Mouse (Mus musculus) hindbrain, embryonic 10.5 days (tissue): ENCODE data around the gene Prkar2a. TPM values are rescaled to one million over a fixed set of nuclear protein-coding genes. Genes with fewer than 3 reads are reported as not detected.
"Not testable (repeated sequence)": the region's sequence is repeated elsewhere in the genome, so short reads cannot be mapped to it uniquely, and the experiment has no call there.

Experiments
- DNase-seq: peaks from one replicate; pipeline ENCODE4 v3.0.0-alpha.2; 2017; ENCODE audit warnings: low spot score
- H3K27ac ChIP-seq: fragments of 300-500 bp; sonication (generic); 2 replicates; pipeline ENCODE4 v1.5.1; 2016; ENCODE audit warnings: mild to moderate bottlenecking, moderate library complexity
- H3K27me3 ChIP-seq: fragments of 300-500 bp; sonication (generic); 2 replicates; pipeline ENCODE4 v1.6.1; 2016; ENCODE audit warnings: mild to moderate bottlenecking; ENCODE audit not compliant: poor library complexity, insufficient read depth, severe bottlenecking
- H3K36me3 ChIP-seq: fragments of 300-500 bp; sonication (generic); 2 replicates; pipeline ENCODE4 v1.6.1; 2016; ENCODE audit warnings: mild to moderate bottlenecking, moderate library complexity
- H3K4me1 ChIP-seq: fragments of 300-500 bp; sonication (generic); replicated peaks from 2 replicates; pipeline ENCODE4 v1.6.1; 2016; ENCODE audit warnings: mild to moderate bottlenecking
- H3K4me3 ChIP-seq: fragments of 300-500 bp; sonication (generic); 2 replicates; pipeline ENCODE4 v1.5.1; 2016; ENCODE audit warnings: mild to moderate bottlenecking, moderate library complexity
- H3K9me3 ChIP-seq: fragments of 300-500 bp; sonication (generic); 2 replicates; pipeline ENCODE4 v1.6.1; 2016; ENCODE audit warnings: mild to moderate bottlenecking, moderate library complexity
- WGBS: fragments of 180-500 bp; shearing (Covaris S2); methylation state at CpG from one replicate; pipeline ENCODE4 v1.1.7; 2016; 5-methylcytosine and 5-hydroxymethylcytosine counted together
- polyA plus RNA-seq: library from polyadenylated mRNA; unstranded; fragments of >200 nt; fragmentation: Nextera tagmentation; extraction: Ambion mirVana; gene quantifications from 2 replicates; pipeline ENCODE4 v1.2.1, GENCODE M21; 2016

Gene Prkar2a
- polyA plus RNA-seq, result 34.2 and 35.0 TPM in 2 replicates

DNA sequence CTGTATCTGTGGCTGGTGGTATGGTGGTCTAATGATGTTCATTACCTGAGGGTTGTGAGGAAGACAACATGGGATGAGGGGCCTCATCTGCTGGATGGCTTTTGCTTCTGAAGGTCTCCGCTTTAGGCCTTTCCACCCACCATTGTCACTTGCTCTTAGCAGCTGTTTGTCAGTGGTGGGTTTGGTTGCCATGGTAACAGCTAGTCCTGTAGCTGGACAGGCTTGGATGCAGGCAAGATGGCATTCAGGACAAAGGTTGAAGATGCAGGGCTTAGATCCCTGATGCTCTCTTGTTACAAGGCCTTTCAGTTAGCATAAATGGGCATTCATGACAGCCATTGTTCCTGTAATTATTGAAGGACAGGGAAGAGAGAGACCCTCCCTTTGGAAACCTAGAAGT is at the start of gene Prkar2a:
Gene Prkar2a (plus strand): TSS at position 209 of the 400 bp plus-strand sequence.
- H3K27ac ChIP-seq, result peak within 1 kb of the TSS; percentile 64
- H3K9me3 ChIP-seq, result no peaks in the 10 kb centered on the region
- H3K4me1 ChIP-seq, result peaks cover 70% of the 10 kb centered on the region
- DNase-seq, result peak; percentile 69
- peaks cover 10% of the 10 kb centered on the region; the same call in 1 of the 2 replicates for H3K36me3 ChIP-seq
- H3K27me3 ChIP-seq, result peaks cover 32% of the 10 kb centered on the region
- H3K4me3 ChIP-seq, result no peak within 1 kb of the TSS
- 24% methylated on average over 1 of the region's 1 CpGs for WGBS

DNA sequence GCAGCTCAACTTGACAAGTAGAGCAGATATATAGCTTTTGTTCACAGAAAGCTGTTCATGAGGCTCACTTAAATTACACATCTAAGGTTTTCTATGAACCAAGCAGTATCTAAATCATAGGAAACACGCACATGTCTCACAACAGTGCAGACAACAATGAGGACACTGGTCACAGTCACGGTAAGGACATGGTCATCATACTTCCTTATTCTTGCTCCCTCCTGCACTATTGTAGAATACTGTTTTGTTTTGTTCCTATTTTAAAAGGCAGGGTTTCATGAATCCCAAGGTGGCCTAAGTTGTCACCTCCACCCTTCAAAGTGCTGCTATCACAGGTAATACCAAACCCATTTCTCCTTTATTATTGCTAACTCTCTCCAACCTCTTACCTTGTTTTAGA is 49.3 kb upstream of the Prkar2a start:
- H3K36me3 ChIP-seq, result peaks cover 76% of the 10 kb centered on the region
- no peak overlapping the region for H3K4me3 ChIP-seq
- no peak overlapping the region for H3K27ac ChIP-seq
- no peaks in the 10 kb centered on the region for H3K4me1 ChIP-seq
- 94% methylated on average over 2 of the region's 2 CpGs for WGBS
- no peaks in the 10 kb centered on the region for H3K9me3 ChIP-seq
- no peaks in the 10 kb centered on the region for H3K27me3 ChIP-seq
- DNase-seq, result no peak

DNA sequence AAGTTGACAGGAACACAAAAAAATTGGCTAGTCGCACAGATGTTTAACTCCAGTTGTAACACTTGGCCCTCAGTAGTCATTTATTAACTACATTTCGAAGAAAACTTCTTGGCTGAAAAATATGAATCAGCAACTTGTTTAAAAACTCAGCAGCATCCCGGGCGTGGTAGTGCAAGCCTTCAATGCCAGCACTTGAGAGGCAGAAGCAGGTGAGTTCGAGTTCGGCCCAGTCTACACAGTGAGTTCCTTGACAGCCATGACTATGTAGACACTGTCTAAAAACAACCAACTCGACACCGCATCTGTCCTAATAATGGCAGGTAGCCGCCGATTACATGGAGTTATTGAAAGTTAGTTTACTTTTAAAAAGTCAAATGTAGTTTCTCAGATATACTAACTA is 40.9 kb upstream of the Prkar2a start:
- Histone ChIP-seq H3K27me3 (no peaks in the 10 kb centered on the region), H3K36me3 (peaks cover 15% of the 10 kb centered on the region), H3K27ac (peak overlapping the region; percentile 91), H3K4me1 (peaks cover 21% of the 10 kb centered on the region), H3K9me3 (no peaks in the 10 kb centered on the region), H3K4me3 (peak overlapping the region; percentile 98)
- no peak for DNase-seq
- 53% methylated on average over 10 of the region's 10 CpGs for WGBS

DNA sequence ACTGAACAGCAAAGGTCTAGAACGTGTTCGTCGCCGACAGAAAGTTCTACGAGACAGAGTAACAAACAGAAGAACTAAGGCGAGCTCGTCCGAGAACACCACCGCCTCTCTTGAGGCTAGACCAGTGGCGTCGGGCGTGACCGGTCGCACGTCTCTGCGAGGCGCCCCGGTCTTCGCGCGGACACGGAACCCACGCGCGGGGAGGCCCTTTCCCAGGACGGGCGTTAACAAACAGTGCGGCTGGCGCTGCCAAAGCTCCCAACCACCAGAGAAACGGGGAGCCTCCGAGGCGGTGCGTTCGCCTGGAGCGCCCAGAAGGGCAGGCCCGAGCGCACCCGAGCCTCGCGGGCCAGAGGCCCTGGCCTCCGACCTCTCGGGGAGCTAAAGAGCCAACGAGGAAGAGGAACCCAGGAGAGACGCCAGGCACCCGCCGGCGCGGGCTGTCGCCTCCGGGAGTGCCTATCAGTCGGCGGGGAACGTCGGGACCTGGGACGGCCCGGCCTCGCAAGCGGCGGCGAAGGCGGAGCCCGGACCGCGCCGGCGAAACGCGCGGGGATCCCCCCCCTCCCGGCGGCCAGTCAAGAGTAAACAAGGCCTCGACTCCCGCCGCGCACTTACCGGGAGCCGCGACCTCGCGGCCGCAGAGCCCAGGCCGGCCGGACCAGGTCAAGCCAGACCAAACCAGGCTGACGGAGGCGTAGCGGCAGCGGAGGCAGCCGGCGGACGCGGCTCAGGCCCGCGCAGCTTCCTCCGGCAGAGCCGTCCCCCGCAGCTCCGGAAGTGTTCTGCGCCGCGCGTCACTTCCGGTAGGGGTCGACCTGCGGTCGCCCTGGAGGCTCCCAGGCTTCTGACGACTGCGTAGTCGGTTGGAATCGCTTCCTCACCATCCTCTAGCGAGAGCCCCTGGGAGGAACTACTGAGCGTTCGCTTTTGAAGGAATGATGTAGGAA is 40.2 kb upstream of the Prkar2a start, which contains the start of gene Arih2:
Gene Arih2 (minus strand): TSS at position 776 of the 950 bp plus-strand sequence.
- H3K4me3 ChIP-seq, result peak within 1 kb of the TSS; percentile 98
- WGBS, result under 1% methylated on average over 111 of the region's 112 CpGs
- H3K9me3 ChIP-seq, result no peaks in the 10 kb centered on the region
- H3K36me3 ChIP-seq, result peaks cover 11% of the 10 kb centered on the region
- peaks cover 21% of the 10 kb centered on the region for H3K4me1 ChIP-seq
- DNase-seq, result peak; percentile 92
- peak within 1 kb of the TSS; percentile 91 for H3K27ac ChIP-seq
- no peaks in the 10 kb centered on the region for H3K27me3 ChIP-seq

DNA sequence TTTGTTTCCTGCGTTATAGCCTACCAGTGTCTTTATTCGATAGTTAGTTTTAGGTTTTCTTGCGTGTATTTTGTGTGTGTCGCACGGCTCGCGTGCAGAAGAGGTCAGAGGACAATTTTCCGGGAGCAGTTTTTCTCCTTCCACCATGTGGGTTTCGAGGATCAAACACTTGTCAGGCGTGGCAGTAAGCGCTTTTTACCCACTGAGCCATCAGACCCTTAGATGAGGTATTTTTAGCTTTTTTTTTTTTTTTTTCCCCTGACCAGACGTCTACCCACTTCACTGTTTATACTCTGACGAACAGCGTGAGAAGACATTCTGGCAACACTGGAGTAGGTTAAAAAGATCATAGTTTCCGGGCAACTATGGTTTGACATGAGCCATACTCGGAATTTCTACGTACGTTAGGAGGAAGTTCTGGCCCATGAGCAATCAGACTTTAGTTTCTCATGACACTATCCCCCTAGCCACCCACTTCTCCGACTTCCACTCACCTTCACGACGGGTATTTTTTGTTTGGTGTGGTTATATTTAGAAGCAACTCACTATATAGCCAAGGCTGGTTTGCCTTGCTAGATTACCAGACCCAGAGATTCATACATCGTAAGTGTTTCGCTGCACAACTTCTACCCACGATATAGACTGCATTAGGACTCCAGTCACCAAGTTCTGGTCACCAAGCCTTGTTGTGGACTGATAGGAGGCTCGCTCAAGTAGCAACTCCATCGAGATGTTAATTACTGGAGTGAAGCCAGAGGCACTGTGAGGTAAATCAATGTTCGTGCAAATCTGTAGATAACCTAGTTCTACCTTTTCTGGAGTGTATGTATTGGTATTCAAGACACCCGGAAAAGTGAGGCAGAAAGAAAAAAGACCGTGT is 39.3 kb upstream of the Prkar2a start:
- no peaks in the 10 kb centered on the region for H3K27me3 ChIP-seq
- H3K4me3 ChIP-seq, result peak overlapping the region; percentile 98
- H3K9me3 ChIP-seq, result no peaks in the 10 kb centered on the region
- H3K4me1 ChIP-seq, result peaks cover 21% of the 10 kb centered on the region
- peaks cover 5% of the 10 kb centered on the region for H3K36me3 ChIP-seq
- 34% methylated on average over 29 of the region's 29 CpGs for WGBS
- H3K27ac ChIP-seq, result peak overlapping the region; percentile 91
- no peak for DNase-seq

DNA sequence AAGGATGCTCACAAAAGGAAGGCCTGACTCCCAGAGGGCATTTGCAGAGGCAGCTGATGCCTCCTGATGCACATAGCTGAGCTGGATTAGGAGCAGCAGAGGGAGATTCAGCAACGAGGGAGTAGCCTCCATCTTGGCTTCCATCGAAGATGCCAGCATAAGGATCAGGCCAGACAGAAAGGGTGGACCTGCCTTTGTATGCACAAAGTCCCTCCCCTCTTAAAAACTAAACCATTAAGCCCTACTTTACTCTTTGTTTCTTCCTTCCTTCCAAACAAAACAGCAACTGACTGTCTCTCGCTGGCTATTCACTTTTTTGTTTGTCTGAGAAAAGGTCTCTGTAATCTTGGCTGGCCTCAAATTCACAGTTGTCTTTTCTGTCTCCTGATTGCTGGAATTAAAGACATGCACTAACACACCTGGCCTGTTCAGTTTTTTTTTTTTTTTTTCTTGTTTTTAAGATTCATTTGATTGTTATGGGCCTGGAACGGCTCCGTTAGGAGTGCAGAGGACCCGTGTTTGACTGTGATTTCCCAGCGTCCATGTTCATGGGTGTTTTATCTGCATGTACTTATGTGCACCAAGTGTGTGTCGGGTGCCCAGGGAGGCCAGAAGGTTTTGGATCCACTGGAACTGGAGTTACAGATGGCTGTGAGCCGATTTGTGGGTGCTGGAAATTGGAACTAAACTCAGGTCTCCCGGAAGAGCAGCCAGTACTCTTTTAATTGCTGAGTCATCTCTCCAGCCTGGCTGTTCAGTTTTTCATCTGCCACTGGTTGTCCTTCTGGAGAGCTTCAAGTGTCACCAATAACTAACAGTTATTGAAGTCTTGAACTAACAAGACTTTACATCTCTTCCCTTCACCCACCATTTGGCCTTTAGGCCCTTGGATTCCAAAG is 34.3 kb upstream of the Prkar2a start:
- DNase-seq, result no peak
- no peaks in the 10 kb centered on the region for H3K27me3 ChIP-seq
- no peaks in the 10 kb centered on the region for H3K9me3 ChIP-seq
- H3K4me3 ChIP-seq, result no peak overlapping the region
- H3K4me1 ChIP-seq, result peaks cover 4% of the 10 kb centered on the region
- H3K36me3 ChIP-seq, result no peaks in the 10 kb centered on the region
- H3K27ac ChIP-seq, result no peak overlapping the region
- WGBS, result 87% methylated on average over 10 of the region's 10 CpGs

DNA sequence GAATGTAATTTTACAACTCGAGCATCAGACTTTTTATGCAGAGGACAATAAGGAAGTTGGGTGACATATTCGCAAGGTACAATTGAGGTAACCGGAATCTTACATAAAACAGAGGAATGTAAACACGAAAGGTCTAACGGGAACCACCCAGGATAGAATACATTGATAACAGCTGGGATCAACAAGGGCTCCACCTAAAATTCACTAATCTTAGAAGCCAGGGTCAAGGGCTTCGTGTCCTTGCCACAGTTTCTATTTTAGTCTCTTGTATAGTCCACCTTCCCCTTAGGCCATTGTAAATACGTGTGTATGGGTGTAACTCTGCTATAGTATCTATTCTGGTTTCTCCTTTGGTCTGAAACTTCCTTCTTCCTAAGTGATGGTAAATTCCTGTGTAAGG is 33.2 kb upstream of the Prkar2a start:
- not testable (repeated sequence) for DNase-seq, H3K4me3 ChIP-seq, H3K9me3 ChIP-seq, H3K4me1 ChIP-seq, H3K27ac ChIP-seq, H3K36me3 ChIP-seq, H3K27me3 ChIP-seq
- 84% methylated on average over 7 of the region's 7 CpGs for WGBS

DNA sequence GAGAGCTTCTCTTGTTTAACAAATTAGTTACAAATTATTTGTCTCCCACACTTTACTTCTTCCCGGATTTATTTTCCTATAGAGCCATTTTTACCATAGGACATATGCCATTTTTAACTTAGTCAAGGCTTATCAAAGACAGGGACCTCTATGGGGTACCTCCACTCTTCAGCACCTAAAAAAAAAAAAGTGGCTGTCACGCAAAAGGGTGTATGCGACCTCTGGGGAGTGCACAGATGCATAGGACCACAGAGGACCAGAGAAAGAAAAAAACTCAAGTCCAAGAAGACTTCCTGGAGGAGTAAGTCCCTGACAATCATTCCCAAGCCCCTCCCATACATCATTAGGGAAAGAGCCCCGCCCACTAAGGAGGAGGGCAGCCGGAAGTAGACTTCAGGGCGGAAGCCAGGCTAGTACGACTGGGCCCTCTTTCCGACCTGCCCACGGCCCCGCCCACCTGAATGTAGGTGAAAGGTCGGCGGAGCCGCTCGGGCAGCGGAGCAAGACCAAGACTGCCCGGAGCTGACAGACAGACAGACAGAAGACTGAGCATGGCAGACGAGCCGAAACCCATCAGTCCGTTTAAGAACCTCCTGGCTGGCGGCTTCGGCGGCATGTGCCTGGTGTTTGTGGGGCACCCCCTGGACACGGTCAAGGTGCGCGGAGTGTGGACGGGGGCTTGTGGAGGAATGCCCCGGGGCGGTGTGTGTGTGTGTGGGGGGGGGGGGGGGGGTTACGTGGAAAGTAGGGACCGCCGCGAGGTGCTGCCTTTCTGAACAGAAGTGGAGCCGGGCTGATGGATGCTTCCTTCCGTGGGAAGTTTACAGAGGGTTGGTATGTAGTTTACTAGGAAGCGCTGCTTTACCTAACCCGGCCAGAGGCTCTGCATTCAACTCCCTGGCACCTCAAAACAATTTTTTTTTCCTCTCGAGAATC is 27.2 kb upstream of the Prkar2a start, which contains the start of gene Slc25a20:
Gene Slc25a20 (plus strand): TSS at position 412 of the 936 bp plus-strand sequence.
- peak within 1 kb of the TSS; percentile 76 for H3K27ac ChIP-seq
- no peaks in the 10 kb centered on the region for H3K36me3 ChIP-seq
- no peaks in the 10 kb centered on the region for H3K9me3 ChIP-seq
- DNase-seq, result peak; percentile 81
- H3K4me3 ChIP-seq, result peak within 1 kb of the TSS; percentile 61
- no peaks in the 10 kb centered on the region for H3K27me3 ChIP-seq
- peaks cover 12% of the 10 kb centered on the region for H3K4me1 ChIP-seq
- WGBS, result 3% methylated on average over 36 of the region's 37 CpGs

DNA sequence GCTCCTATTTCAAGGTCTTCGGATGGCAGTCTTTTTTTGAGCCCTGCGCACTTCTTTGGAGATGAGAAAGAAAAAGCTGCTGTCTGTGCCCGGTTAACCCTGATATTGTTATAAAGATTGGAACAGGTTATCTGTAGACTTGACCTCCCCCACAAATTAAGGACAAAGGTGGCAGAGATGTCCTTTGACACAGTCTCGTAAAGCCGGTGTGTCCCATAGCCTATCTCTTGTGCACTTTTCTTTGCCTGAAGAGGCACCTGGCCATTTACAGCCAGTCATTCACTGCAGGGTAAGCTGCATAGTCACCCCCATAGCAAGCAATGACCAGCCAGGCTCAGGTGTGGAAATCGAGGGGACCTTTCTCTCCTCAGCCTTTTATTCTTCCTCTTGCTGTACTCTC is 26.5 kb upstream of the Prkar2a start:
- Histone ChIP-seq H3K36me3 (no peaks in the 10 kb centered on the region), H3K27ac (peak overlapping the region; percentile 76; the same call in 1 of the 2 replicates), H3K9me3 (no peaks in the 10 kb centered on the region), H3K4me1 (peaks cover 12% of the 10 kb centered on the region), H3K4me3 (peak overlapping the region; percentile 61), H3K27me3 (no peaks in the 10 kb centered on the region)
- no peak for DNase-seq
- WGBS, result 48% methylated on average over 6 of the region's 6 CpGs

DNA sequence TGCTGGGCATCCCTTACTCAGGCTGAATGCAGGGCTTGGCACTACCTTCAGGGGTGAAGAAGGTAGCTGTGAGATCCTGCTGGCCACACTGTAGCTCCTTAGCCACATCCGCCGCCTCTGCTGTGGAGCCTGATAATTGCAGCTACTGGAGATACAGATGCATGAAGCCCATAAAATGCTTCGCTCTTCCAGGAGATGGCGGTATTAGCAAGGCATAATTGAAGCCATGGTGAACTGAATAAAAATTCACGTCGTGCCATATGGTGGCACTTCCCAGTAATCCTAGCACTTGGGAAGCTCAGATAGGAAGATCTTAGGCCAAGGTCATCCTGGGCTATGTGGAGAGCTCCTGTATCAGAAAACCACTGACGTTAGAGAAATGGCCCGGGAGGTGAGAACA is 19.2 kb upstream of the Prkar2a start:
- Histone ChIP-seq H3K27ac (no peak overlapping the region), H3K27me3 (no peaks in the 10 kb centered on the region), H3K9me3 (peaks cover 4% of the 10 kb centered on the region; the same call in 1 of the 2 replicates), H3K36me3 (peaks cover 45% of the 10 kb centered on the region), H3K4me3 (no peak overlapping the region), H3K4me1 (no peaks in the 10 kb centered on the region)
- WGBS, result 54% methylated on average over 8 of the region's 8 CpGs
- peak; percentile 29 for DNase-seq

DNA sequence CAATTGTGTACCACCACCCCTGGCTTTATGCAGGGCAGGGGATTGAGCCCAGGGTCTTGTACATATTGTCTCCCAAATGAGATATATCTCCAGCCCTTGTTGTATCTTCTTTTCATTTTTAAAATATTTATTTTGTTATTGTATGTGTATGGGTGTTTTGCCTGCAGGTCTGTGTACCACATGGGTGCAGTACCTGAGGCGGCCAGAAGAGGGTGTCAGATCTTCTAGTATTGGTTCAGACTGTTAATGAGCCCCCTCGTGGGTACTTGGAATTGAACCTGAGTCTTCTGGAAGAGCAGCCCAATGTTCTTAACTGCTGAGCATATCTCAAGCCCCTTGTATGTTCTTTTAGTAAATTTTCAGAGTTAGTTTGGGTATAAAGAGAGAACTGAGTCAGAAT is 16.0 kb upstream of the Prkar2a start:
- WGBS, result 48% methylated on average over 2 of the region's 2 CpGs
- H3K9me3 ChIP-seq, result peaks cover 4% of the 10 kb centered on the region; the same call in 1 of the 2 replicates
- no peaks in the 10 kb centered on the region for H3K27me3 ChIP-seq
- H3K4me3 ChIP-seq, result no peak overlapping the region
- no peak overlapping the region for H3K27ac ChIP-seq
- H3K36me3 ChIP-seq, result peaks cover 49% of the 10 kb centered on the region
- no peaks in the 10 kb centered on the region for H3K4me1 ChIP-seq
- peak; percentile 22 for DNase-seq
